Mouse (Mus musculus) CH12.LX (cell line): ENCODE data around the gene Hoxa11. TPM values are rescaled to one million over a fixed set of nuclear protein-coding genes. Genes with fewer than 3 reads are reported as not detected.

Source experiments
- DNase-seq: peaks from one replicate; pipeline ENCODE4 v3.0.0-alpha.2; 2013; ENCODE audit errors: extremely low read depth
- H3K27ac ChIP-seq: 2 replicates; pipeline ENCODE4 v1.5.1; 2012; ENCODE audit warnings: low read depth, mild to moderate bottlenecking, control low read depth, moderate library complexity; ENCODE audit not compliant: insufficient read depth
- H3K27me3 ChIP-seq: replicated peaks from 2 replicates; pipeline ENCODE3; 2012; ENCODE audit warnings: inconsistent platforms
- H3K36me3 ChIP-seq, 2 experiments: replicated peaks in 1 of 2; 2 replicates each; pipeline versions ENCODE3 to v1.6.1; 2012; ENCODE audit warnings: inconsistent platforms in 1 of 2, low read length in 1 of 2, mild to moderate bottlenecking in 1 of 2, mixed read lengths in 1 of 2, moderate library complexity in 1 of 2; ENCODE audit not compliant: control insufficient read depth in 1 of 2, insufficient read depth in 1 of 2
- H3K4me1 ChIP-seq, 2 experiments: 2 replicates each; pipeline ENCODE4 v1.6.1; 2012; ENCODE audit warnings: inconsistent platforms in 1 of 2, moderate library complexity in 1 of 2; ENCODE audit not compliant: insufficient read depth in 2 of 2, control insufficient read depth in 1 of 2
- H3K4me2 ChIP-seq: 2 replicates; pipeline ENCODE4 v1.6.1; 2012; ENCODE audit warnings: low read depth, mild to moderate bottlenecking, control low read depth; ENCODE audit not compliant: poor library complexity, insufficient read depth, severe bottlenecking
- H3K4me3 ChIP-seq, 3 experiments: fragments of 150-350 bp in 1 of 3; sonication (generic) in 1 of 3; replicated peaks in 1 of 3; 2 replicates each; pipeline versions ENCODE3 to v1.5.1; 2011 to 2012; ENCODE audit warnings: low read depth in 2 of 3, low read length in 2 of 3, mild to moderate bottlenecking in 2 of 3, moderate library complexity in 2 of 3, control low read depth in 1 of 3, improper control_type of control experiment in 1 of 3, inconsistent platforms in 1 of 3, mixed read lengths in 1 of 3; ENCODE audit not compliant: poor library complexity in 1 of 3
- H3K79me2 ChIP-seq: replicated peaks from 2 replicates; pipeline ENCODE4 v1.6.1; 2012; ENCODE audit warnings: mild to moderate bottlenecking, moderate library complexity; ENCODE audit not compliant: control insufficient read depth, poor library complexity, insufficient read depth, severe bottlenecking; ENCODE audit errors: extremely low read depth
- H3K9ac ChIP-seq: 2 replicates; pipeline ENCODE4 v1.6.1; 2012; ENCODE audit warnings: low read depth, mild to moderate bottlenecking, control low read depth, moderate library complexity; ENCODE audit not compliant: insufficient read depth
- H3K9me3 ChIP-seq: replicated peaks from 2 replicates; pipeline ENCODE3; 2012; ENCODE audit warnings: low read length, inconsistent platforms, mixed read lengths
- ELF1 ChIP-seq: IDR thresholded peaks from 2 replicates; pipeline ENCODE4 v1.6.1; 2014; ENCODE audit warnings: low read depth, mild to moderate bottlenecking, inconsistent platforms, low read length, improper control_type of control experiment
- JUN ChIP-seq: IDR thresholded peaks from 2 replicates; pipeline ENCODE4 v1.6.1; 2011; ENCODE audit warnings: low read depth, mild to moderate bottlenecking, low read length, improper control_type of control experiment, moderate library complexity; ENCODE audit not compliant: insufficient read depth
- MAX ChIP-seq: IDR thresholded peaks from 2 replicates; pipeline ENCODE4 v1.6.1; 2011; ENCODE audit warnings: low read length, improper control_type of control experiment
- MXI1 ChIP-seq: IDR thresholded peaks from 2 replicates; pipeline ENCODE4 v1.6.1; 2011; ENCODE audit warnings: mild to moderate bottlenecking, low read depth, low read length, improper control_type of control experiment
- NRF1 ChIP-seq: IDR thresholded peaks from 2 replicates; pipeline ENCODE4 v1.6.1; 2014; ENCODE audit warnings: low read depth, mild to moderate bottlenecking, inconsistent platforms, low read length, improper control_type of control experiment, moderate library complexity
- POLR2AphosphoS2 ChIP-seq: IDR thresholded peaks from 2 replicates; pipeline ENCODE4 v1.6.1; 2011; ENCODE audit warnings: low read depth, low read length, improper control_type of control experiment
- ZC3H11A ChIP-seq: IDR thresholded peaks from 2 replicates; pipeline ENCODE4 v1.6.1; 2012; ENCODE audit warnings: low read depth, mild to moderate bottlenecking, inconsistent platforms, low read length, improper control_type of control experiment
- dilution Hi-C: fragments of 300-500 bp; cut with MboI; formaldehyde crosslinking; loops from 2 replicates; pipeline ENCODE4 v1.14.3; 2020; ENCODE audit warnings: low sequenced_read_pairs; ENCODE audit not compliant: extremely low pct_unique_long_range_greater_than_20kb, extremely low pct_ligation_motif_present
- in situ Hi-C: fragments of 300-500 bp; cut with MboI; formaldehyde crosslinking; loops from 3 replicates; pipeline ENCODE4 v1.14.3; 2019; ENCODE audit warnings: low sequenced_read_pairs, low pct_ligation_motif_present, low pct_unique_long_range_greater_than_20kb, mixed read lengths
- polyA plus RNA-seq: library from polyadenylated mRNA; unstranded; fragments of >175 nt; gene quantifications from 2 replicates; pipeline ENCODE4 v1.2.1, GENCODE M21; 2012; ENCODE audit warnings: low read depth; ENCODE audit not compliant: insufficient read length
- total RNA-seq, 2 experiments: library from RNA; depleted of rRNA; stranded (reverse); fragments of 300-350 nt in 1 of 2; fragments of >200 nt in 1 of 2; gene quantifications; 2 replicates each; pipeline ENCODE4 v1.2.3; 2012 to 2014

Gene Hoxa11
- total and polyA plus RNA-seq, 3 experiments: not detected

DNA sequence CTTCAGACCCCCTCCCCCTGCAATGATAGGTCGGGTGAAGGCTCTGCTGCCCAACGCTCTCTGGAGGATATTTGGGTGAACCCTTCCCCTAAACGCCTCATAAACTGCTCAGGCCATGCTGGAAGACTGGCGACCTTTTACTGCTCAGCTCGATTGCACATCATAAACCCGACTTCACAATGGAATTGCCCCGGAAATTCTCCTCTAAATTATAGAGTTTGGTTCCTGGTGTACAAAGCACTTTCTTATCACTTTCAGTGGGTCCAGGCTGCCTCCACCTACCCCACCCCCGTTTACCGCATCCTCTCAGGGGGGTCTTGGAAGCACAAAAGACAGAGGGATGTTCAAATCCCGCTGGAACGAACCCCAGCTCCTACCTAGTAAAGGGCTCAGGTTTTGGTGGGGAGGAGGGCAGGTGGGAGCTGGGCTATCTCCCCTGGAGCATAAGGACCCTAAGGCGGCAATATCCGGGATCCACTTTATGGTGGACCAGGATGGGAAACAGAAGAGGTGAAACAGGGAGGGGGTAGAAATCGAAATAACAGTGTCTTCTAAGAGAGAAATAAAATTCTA is 26.9 kb downstream of the Hoxa11 start:
- Histone ChIP-seq H3K27ac (no peak overlapping the region), H3K36me3 (no peaks in the 10 kb centered on the region), H3K4me1 (peaks cover under 1 to 13% of the 10 kb centered on the region in 2 experiments; a peak in 2 of 4 replicates), H3K79me2 (no peaks in the 10 kb centered on the region), H3K27me3 (no peaks in the 10 kb centered on the region), H3K9ac (no peak overlapping the region), H3K9me3 (peaks cover 20% of the 10 kb centered on the region), H3K4me2 (no peak overlapping the region), H3K4me3 (no peak overlapping the region)
- in situ Hi-C loops: loop anchor here (10.0 to 25.0 kb wide), 2 partner anchors 206 to 354 kb away; partner anchors contain the start of gene Skap2
- DNase-seq: no peak
- dilution Hi-C loops: no loop called here
- TF ChIP-seq NRF1 (no peak), POLR2AphosphoS2 (no peak)

DNA sequence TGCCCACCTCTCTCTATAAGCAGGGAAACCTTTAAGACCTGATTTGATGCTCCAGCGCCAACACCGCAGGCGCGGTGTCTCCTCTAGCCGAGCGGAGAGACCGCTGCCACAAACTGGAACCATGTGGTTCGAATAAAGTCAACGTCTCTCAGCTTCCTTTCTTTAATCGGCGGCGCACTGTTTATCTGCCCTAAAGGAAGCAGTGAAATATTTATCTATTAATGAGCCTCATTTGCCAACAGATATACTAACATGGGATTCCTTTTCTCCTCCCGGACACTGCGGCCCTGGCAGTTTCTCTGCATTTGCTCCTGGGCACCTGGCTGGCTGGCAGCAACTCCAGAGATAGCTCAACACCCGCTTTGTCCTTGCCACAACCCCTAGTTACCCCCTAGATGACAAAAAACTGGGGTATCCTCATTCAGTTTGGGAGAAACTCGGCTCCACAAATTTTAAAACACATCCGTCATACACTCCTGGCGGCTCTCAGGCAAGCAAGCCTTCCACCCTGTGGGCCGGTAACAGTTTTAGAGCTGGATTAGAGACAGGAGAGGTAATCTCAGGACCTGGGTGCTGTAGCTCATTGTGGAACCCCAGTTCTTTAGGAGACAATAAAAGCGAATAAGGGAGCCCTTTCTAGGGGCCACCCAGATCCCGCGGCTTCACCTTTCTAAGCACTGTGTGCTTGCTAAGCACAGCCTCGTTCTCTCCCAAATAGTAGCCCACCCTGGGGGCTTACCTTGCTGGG is 27.5 kb downstream of the Hoxa11 start:
- in situ Hi-C loops: loop anchor here (10.0 to 25.0 kb wide), 2 partner anchors 206 to 353 kb away; partner anchors contain the start of gene Skap2
- Histone ChIP-seq H3K79me2 (no peaks in the 10 kb centered on the region), H3K27me3 (no peaks in the 10 kb centered on the region), H3K9ac (no peak overlapping the region), H3K4me2 (no peak overlapping the region), H3K27ac (no peak overlapping the region), H3K4me1 (peaks cover 2 to 13% of the 10 kb centered on the region in 2 experiments; a peak in 2 of 4 replicates), H3K36me3 (no peaks in the 10 kb centered on the region), H3K9me3 (peaks cover 20% of the 10 kb centered on the region), H3K4me3 (no peak overlapping the region)
- TF ChIP-seq JUN (no peak), MXI1 (no peak), ELF1 (no peak)
- no peak for DNase-seq
- dilution Hi-C loops: no loop called here

DNA sequence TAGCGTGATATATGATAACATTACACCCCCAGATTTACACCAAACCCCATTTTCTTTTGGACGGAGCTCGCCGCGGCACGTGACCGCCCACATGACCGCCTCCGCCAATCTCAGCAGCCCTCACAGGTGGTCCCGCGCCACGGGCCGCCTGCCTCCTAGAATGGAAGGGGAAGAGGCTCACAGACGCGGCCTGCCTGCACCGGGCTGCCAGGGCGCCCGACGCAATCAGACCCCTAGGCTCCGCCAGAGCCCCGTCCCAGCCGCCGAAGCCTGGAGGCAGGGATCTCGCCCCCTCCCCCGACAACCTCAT is 28.2 kb downstream of the Hoxa11 start:
- no peaks in the 10 kb centered on the region for H3K36me3 ChIP-seq
- TF ChIP-seq MAX (no peak), ZC3H11A (no peak)
- TF ChIP-seq, all 38 proteins: peak for 0
- dilution Hi-C loops: no loop called here
- Histone ChIP-seq H3K4me2 (no peak overlapping the region), H3K79me2 (no peaks in the 10 kb centered on the region), H3K4me3 (no peak overlapping the region), H3K9me3 (peaks cover 22% of the 10 kb centered on the region), H3K4me1 (peaks cover 2 to 16% of the 10 kb centered on the region in 2 experiments; a peak in 2 of 4 replicates), H3K27ac (no peak overlapping the region), H3K9ac (no peak overlapping the region), H3K27me3 (no peaks in the 10 kb centered on the region)
- in situ Hi-C loops: loop anchor here (10.0 to 25.0 kb wide), 2 partner anchors 205 to 353 kb away; partner anchors contain the start of gene Skap2
- DNase-seq: no peak
